Mouse (Mus musculus) thymus, adult 18-20 months (tissue): ENCODE measurements around the gene Camkmt.

ENCODE experiments used
- DNase-seq, 2 experiments: peaks; one replicate each; pipeline ENCODE4 v3.0.0; 2022; ENCODE audit warnings: mixed read lengths in 2 of 2

The Camkmt gene

GRCm38 (mm10) chr17:85375523-85375922 is 285.2 kb downstream of the Camkmt start:
- DNase-seq: no peak

DNA sequence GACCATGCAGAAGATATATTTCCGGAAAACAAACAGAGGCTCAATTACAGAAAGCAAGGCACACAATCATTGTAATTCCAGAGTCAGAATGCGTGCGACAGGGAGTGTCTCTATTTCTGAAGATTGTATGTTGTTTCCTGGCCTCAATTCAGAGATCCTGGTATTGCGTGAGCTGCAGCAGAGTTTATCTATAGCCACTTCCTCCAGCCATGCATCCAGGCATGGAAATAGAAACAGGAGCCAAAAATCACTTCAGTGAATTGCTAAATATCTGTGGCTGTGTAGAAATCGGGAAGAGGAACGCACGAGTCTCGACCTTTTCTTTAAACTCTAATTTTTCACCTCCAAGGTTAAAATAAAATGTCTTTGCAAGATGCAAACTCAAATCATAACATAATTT is 287.1 kb downstream of the Camkmt start:
- DNase-seq: no peak

- DNase-seq: no peak
These were observed 288.7 kb downstream of the Camkmt start for GRCm38 (mm10) chr17:85379101-85379500.

DNA sequence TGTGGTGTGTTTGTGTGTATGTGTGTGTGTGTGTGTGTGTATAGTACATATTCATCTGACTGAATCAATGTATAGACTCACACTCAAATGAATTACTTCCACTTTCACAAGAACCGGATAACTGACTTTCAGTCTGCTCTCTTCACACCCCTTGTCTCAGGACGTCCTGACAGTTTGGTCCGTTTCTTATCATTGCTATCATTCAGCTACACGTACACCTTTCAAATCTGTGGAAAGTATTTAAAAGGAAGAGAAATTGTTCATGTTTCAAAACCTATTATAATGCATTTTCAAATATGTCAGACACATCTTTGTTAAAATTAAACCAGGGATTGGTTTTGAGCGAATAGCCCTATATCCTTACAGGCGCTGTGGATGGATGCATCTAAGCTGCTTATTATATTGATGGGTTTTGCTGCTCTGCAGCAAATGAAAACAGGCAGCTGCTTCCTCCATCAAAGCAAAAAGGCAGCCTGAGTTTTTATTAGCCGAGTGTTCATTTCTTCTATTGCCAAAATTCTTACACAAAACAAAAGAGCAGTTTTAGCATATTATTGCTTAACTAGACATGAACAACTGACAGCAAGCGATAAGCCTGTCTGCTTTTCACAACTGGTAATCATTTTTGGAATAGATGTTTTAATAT is 291.3 kb downstream of the Camkmt start:
- no peak for DNase-seq

- no peak for DNase-seq
These were observed 292.0 kb downstream of the Camkmt start for GRCm38 (mm10) chr17:85382344-85382743.

GRCm38 (mm10) chr17:85382906-85383305 is 292.6 kb downstream of the Camkmt start:
- no peak for DNase-seq

GRCm38 (mm10) chr17:85393091-85393890 is 302.9 kb downstream of the Camkmt start:
- no peak for DNase-seq

DNA sequence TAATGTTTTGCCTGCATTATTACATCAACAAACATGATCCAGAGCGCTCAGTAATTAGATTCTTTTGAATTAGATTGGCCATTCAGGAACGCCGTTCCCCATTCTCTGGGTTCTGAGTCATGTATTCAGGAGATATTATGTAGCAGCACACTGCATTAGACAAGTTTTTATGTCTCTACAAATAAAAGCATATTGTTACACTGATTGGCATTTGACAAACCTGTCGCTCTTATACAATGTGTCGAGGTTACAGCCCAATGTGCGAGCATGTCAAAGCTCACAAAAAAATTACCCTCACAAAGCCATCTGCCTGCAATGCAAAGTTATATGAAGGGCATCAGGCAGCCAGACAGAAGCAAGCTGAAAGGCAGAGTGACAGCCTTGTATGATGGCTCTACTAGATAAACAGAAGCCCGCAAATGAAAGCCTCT is 303.6 kb downstream of the Camkmt start:
- no peak for DNase-seq

GRCm38 (mm10) chr17:85395502-85395901 is 305.1 kb downstream of the Camkmt start:
- no peak for DNase-seq

DNA sequence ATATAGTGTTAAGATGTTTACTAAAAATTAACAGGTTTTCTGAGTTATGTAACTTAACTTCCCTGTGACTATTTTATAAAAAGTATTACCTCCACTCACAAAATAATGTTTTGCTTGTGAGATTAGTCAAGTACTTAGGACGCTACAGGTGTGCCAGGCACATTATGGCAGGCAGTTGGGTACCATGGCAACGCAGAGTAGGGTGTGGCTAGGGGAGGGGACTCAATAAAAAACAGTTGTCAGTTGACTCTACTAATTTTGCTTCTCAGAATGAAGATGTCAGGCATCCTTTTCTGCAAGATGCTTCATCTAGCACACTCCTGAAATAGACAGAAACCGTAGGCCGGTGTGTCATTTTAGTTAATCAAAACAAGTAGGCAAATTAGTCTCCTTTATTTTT is 310.4 kb downstream of the Camkmt start:
- DNase-seq: no peak

DNA sequence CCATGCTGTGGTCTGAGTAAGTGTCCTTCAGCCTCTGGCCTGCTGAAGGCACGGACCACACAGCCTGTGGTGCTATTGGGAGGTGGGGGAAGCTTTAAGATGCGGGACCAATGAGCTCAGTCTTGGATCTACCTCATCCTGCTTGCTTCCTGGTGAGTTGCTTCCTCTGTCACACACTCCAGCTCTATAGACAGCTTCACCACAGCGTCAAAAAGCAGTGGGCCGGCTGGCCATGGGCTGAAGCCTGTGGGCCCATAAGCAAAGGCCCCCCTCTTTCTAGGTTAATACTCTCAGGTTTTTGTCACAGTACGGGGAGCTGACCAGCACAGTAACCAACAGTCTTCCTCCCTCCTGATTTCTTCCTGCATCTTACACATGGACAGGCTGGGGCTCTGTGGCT is 314.8 kb downstream of the Camkmt start:
- no peak for DNase-seq

DNA sequence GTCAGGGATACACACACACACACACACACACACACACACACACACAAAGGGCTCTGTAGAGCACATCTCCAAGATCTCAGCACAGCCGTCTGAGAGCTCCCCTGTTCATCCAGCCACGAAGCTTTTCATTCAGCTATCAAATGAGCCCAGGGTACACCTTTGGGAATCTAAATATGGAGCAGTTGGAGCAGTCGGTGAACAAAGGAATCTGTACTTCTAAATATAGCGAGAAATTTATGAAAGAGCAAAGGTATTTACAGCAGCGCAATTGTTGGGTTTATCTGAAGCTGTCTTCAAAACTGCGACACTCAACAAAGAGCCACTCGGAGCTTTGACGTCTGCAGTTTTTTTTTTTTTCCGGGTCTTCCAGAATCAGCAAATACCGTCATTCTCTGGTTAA is 315.8 kb downstream of the Camkmt start:
- no peak for DNase-seq

GRCm38 (mm10) chr17:85428831-85429230 is 338.5 kb downstream of the Camkmt start:
- no peak for DNase-seq

DNA sequence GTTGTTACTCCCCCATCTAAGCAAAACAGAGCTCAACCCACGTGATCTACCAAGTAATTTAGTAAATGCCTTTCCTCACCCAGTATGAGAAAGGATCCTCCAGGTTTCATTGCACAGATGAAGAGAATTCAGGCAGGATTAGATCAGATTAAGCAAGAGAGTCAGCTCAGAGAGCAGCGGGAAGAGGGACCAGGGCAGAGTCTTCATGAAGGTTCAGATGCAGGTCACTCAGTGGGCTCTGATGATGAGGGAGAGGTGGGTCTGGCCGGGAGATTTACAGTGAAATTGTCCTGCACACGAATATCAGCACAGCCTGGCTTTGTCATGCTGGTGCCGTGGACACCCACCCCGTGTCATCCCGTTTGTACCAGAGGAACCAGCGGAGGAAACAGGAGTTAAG is 342.6 kb downstream of the Camkmt start:
- no peak for DNase-seq

DNA sequence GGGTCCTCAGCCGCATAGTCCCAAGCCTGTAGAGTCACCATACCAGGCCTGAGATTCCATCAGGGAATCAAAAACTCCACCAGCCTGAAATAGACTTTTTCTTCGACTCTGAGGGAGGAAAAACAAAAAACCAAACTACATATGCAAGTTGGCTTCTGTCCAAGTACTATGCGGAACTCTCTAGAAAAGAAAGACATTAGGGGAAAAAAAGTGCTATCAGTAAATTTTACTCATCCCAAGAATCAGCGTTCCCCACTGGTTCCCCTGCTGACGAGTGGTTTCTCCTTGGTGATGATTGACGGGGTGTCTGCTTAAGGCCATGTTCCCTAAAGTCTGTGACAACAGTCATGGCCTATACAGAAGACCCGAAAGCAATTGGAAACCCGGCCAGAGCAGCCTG is 352.7 kb downstream of the Camkmt start:
- no peak for DNase-seq

- DNase-seq: no peak
These were observed 364.1 kb downstream of the Camkmt start for GRCm38 (mm10) chr17:85454419-85454983.

- no peak for DNase-seq
These were observed 364.7 kb downstream of the Camkmt start for GRCm38 (mm10) chr17:85455063-85455462.

DNA sequence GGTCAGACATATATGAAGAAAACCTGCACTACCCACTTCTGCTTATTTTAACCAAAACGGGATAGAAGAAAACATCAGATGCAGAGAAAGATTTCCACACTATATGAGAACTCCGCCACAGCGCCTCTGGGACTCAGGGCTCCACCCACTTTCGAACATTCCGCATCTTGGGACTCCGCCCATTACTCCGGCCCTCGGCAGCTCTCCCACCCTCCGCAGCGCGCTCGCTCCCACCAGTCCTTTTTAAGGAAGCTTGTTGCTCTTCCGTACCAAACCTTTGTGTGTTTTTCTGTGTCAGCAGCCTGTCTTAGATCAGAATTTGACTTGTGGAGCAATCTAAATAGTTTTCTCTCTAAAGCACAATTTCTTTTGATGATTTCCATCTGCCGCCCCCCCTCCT is 367.7 kb downstream of the Camkmt start:
- DNase-seq: no peak

DNA sequence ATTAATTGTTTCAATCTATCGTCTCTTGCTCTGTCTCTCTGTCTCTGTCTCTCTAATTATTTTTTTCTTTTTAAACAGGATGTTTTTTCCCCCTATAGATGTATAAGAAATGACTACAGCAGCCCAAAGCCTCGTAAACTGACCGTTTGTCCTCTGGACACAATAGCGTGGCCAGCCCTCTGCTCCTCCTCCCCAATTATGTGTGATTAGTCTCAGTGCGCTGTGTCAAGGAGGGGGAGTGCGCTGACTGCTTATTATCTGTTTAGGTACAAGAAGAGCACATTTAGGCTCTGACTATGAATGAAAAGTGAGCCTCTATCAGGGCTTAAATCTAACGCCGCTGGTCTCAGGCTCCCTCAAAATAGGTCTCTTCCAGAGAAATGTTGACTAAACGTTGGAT is 368.2 kb downstream of the Camkmt start:
- no peak for DNase-seq

DNA sequence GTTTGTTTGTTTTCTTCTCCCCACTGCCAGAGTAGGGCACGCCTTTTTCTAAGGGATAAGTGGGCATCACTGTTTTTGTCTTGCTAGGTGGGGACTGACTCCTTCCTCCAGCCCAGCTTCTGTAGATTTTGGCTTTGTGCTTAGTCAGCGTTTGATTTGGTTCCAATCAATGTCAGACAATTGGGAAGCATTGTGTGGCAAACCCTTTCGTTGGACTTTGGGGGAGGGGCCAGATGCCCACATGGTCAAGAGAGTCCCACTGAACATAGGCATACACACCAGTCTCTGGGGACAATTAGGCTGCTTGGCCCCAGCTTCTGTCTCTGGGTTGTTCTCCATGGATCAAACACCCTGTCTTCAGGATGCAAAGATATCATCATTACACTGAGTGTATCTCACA is 371.2 kb downstream of the Camkmt start:
- no peak for DNase-seq

- no peak for DNase-seq
These were observed 373.4 kb downstream of the Camkmt start for GRCm38 (mm10) chr17:85463497-85464392.

DNA sequence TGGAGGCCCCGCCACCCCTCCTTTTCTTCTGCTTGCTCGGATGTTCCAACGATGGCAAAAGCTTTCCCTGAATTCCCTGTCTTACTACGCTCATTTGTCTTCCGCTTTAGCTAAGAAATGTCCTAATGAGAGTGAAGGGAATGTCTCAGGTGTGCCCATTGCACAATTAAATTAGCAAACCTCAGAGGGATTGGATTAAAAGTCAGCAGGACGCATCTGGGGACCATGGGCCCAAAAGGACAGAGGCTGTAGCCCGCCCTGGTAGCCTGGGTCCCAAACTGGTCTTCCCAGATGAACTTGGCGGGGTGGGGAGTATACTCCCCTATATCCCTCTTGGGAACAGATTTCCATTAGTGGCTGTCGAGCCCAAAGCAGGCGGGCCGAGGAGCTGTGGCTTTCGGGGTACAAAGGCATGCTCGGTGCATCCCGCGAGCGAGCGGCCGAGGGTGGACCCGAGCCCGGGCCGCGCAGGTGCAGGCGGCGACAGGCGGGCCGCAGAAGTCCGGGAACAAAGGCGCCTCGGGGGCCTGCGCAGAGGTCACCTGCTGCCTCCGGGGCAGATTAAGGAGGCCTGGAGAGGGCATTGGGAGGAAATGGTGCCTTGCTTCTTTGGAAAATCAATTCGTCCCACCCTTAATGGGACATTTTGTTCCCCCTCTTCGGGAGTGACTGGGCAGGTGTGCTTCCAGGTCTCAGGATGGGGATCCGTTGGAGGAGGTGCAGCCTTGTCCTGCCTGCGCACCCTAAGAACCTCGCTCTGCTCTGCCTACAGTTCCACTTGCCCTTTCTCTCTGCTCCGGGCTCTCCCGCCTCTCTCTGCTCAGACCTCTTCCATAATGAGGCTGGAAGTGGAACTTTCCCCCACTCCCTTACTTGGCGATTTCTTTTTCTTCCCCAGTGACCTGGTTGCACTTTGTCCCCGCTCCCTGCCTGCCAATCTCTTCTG is 374.4 kb downstream of the Camkmt start:
- DNase-seq: no peak
